Mouse (Mus musculus) urinary bladder, adult 2 months (tissue): ENCODE data around the gene Slc17a5. TPM values are rescaled to one million over a fixed set of nuclear protein-coding genes. Genes with fewer than 3 reads are reported as not detected.

ENCODE experiments used
- DNase-seq: peaks from one replicate; pipeline ENCODE4 v3.0.0; 2022; ENCODE audit warnings: low spot score
- polyA plus RNA-seq: library from polyadenylated mRNA; depleted of rRNA; stranded (reverse); fragments of >200 nt; gene quantifications from 2 replicates; pipeline ENCODE4 v1.2.3, GENCODE M21; 2012

Slc17a5 gene
- polyA plus RNA-seq, 1 experiment: 12.7 TPM

DNA sequence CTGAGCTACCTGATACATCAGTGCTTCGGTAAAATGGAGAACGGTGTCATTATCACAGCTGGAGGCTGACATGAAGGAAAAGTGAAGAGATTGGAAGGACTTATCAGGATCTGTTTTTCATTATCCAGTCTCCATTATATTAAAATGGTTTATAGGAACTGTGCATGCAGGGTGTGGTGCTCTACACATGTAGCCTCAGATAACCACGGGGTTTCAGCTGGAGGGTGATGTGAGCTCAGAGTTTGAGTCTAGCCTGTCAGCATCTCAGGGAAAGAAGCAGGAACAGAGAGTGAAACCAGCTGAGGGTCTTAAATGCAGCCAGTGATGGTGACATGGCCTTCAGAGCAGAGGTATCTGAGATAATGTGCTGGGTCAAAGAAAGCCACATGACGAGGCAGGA lies 28.4 kb downstream of the Slc17a5 start:
- no peak for DNase-seq

DNA sequence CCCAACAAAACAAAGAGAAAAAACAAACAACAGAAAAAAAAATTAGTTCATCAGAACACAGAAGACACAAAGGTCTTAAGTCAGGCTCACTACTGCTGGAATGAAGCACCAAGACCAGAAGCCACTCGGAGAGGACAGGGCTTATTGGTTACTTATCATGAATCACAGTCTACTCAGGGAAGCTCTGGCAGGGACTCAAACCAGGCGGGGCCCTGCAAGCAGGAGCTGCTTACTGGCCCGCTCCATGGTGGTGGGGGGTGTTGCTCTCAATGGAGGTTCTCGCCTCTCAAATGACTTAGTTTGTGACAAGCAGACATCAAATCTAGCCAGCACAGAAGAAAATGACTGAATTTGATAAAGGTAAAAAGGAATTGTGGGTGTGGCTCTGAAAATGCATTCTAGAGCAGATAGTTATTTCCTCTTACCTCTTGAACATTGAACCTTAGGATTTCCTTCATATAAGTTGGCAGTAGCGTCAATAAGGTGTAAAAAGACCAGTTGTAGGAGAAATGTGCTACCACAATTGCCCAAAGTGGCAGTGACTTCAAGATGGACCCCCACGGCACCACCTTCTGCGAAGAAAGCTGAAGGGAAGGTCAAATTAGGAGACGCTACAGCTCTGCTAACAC lies 29.1 kb downstream of the Slc17a5 start:
- no peak for DNase-seq

DNA sequence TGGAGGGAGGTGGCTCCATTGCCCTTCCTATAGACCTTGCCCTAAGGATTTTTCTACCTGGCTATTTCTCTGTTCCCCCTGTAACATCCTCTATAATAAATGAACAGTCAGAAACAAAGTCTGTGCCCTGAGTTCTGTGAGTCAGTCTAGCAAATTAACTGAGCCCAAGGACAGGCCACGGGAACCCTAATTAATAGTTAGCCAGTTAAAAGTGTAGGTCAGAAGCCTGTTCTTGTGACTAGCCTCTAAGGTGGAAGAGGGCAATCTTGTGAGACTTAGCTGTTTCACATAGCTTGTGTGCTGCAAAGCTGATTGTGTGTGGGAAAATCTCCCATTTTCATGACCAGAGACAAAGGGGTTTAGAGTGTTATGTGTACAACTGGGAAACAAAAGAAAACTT lies 30.8 kb downstream of the Slc17a5 start:
- DNase-seq: no peak

DNA sequence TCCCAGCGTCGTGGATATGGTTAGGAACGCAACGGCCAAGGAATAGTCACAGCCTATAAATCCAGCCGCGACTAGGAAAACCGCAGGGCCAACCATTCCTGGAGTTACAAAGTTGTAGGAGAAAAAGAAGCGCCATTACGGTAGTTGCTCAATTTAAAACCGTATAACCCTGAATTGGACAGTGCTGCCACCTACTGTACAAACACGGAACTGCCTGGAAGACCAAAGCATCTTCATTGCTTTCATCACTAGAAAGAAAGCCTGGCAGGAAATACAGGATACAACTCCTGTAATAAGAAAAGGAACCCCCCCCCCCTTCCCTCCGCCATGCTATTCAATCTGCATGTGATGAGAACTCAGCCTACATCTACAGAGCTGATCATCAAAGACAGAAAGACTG lies 34.9 kb downstream of the Slc17a5 start:
- peak; percentile 61 for DNase-seq

DNA sequence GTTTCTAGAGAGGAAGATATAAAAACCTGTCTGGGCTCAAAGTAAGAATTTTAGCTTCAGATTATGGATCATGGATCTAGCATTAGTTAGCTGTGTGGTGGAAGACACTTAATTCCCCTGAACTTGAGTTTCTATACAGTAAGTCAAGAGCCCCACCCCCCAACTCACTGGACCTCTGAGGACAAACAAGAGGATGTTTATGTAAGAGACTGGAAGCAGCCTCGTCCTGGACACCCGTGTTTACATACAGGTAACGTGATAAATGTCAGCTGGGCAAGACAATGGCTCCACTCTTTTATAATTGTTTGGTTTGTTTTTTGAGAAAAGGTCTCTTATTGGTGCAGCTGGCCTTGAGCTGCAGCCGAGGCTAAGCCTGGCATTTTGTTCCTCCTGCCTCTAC lies 36.1 kb downstream of the Slc17a5 start:
- DNase-seq: no peak

DNA sequence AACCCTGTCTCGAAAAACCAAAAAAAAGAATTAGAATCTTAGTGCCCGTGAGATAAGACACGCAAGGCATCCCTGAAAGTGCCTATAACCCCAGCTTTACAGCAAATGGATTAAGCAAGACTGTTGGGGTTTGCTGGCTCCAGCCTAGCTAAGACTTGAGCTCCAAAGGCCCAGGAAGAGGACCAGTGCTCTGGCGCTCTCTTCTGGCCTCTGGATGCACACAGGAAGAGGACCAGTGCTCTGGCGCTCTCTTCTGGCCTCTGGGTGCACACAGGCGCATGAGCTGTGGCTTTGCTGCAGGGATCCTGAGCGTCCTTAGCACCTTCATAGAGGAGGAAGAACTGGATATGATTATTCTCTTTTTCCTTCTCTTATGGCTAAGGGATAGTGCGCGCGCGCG lies 40.1 kb downstream of the Slc17a5 start:
- DNase-seq: no peak

DNA sequence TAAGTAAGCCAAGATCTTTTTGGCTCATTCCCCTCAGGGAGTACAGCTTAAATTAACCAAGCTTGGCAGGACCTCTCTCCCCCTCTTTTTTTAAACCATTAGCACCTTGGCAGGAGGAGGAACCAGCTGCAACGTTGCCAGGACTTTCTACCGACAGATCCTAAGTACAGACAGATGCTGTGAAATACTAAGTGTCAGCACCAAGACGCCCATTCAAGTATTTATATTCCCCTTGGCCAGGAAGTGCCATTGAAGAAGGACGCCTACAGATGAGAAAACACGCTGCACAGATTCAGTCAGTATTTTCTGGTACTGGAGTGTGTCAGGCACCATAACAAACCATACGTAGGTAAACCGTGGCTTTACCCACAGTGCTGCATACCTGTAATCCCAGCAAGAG lies 40.9 kb downstream of the Slc17a5 start:
- DNase-seq: no peak

DNA sequence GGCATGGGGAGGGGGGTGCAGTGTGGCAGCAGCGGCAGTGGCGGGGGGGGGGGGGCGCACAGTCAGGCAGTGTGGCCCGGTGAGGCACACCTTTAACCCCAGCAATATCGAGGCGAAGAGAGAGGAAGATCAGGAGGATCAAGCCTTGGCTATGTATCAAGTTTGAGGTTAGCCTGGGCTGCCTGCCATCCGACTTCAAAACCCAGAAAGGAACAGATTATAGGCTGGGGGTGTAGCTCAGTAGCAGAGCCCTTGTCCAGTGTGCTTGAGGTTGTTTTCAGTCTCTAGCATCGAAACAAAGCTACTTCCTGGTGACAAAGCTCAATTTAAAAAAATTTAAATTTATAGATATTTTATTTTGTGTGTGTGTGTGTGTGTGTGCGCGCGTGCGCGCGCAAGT lies 46.1 kb downstream of the Slc17a5 start:
- DNase-seq: no peak

DNA sequence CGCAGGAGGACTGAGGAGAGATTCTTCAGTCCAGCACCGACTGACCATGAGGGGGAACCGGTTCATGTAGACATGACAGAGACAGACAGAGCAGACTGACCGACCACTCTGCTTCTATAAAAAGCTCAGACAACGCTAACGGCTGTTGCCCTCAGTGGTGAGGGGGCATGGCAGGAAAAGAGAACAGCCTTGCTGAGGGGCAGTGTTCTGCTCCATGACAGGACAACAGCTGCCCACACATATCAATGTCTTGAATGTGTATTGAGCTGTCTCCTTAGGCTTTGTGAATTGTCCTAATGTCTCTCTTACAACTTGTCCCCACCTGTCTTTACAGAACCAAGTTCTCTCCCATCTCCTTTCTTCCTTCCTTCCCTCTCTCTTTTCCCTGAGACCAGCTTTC lies 49.4 kb downstream of the Slc17a5 start:
- DNase-seq: no peak

DNA sequence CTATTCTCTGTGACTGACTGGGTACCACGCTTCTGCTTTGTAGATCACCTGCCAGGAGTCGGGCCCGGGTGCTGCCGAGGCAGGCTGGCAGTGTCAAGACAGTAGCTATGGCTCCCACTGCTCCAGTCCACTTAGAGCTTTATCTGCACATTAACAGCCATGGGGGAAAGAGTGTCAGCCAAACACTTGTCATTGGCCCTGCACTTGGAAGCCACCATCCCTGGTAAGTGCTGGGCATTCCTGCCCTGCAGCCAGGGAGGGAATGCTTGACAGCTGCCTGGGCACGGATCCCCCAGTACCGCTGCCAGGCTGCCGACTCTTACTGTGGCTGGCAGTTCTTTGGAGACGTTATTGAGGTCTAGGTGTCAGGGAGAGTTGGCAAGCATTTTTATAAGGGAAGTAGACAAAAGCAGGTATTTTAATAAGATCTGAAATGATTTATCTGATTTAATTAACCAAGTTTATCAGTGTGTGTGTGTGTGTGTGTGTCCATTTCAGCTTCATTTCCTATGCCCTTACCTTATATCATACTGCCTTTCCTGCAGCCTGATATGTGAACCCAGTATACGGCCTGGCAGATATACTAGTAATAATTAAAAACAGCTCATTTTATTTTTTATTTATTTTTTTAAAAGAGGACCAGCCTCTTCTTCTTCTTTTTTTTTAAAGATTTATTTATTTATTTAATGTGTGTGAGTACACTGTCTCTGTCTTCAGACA lies 50.5 kb downstream of the Slc17a5 start:
- no peak for DNase-seq

DNA sequence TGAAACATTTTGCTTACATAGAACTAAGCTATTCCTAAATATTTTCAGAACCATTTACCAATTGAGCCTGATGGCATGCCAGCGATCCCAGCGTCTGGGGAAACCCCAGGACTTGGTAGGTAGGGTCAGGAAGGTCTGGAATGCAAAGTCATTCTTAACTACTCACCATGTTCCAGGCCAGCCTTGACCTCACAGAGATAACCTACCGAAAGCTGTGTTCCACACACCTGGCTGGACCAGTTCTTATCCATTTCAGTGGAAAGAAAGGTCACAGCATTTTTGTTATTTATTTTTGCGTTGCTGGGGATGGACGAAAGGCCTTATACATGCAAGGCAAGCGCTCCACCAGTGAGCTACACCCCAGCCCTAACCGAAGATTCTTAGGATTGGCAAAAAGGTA lies 53.2 kb downstream of the Slc17a5 start:
- DNase-seq: no peak

DNA sequence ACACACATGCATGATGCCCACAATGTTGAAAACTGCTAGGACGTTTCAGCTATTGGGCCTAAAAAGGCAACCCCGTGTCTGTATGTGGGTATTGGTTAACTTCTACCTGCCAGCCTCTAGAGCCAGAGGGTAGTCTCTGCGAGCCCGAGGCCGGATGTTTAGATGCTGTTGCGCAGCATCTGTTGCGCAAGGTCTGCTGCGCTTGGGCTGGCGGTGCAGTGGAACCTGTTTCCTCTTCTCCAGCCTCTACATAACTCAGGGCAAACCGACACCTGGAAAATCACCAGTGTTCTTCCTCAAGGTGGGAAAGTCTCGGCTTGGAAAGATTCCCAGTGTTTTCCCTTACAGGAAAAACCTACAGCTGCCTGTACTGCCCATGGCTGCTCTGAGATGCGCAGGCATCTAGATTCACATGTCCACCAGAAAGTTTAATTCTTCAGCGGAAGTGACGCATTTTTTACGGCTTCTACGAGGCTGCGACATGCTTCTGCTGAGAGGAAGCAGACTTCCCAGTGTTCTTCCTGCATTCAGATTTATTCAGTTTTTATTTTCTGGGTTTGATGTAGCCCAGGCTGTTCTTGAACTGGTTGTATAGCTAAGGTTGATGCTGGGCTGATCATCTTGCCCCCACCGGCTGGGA lies 54.4 kb downstream of the Slc17a5 start:
- DNase-seq: no peak

DNA sequence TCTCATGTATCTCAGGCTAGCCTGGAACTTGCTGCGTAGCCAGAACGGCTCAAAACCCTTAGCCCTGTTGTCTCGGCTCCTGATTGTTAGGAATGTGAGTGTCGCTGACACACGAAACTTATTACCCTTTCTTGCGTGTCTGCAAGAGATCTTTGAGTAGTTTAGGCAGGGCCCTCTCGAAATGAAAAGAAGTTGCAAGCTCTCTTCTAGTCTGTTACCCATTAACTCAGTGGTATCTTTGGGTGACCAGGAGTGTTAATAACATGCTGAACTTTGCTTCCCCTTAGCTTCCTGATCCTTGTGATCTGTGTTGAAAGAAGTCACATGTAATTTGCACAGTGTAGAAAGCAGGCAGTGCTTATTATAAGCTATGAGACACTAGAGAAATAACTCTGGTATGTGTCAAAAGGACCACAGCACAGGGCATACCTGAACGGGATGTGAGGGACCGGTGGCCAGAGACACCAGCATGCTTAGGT lies 55.5 kb downstream of the Slc17a5 start:
- no peak for DNase-seq

DNA sequence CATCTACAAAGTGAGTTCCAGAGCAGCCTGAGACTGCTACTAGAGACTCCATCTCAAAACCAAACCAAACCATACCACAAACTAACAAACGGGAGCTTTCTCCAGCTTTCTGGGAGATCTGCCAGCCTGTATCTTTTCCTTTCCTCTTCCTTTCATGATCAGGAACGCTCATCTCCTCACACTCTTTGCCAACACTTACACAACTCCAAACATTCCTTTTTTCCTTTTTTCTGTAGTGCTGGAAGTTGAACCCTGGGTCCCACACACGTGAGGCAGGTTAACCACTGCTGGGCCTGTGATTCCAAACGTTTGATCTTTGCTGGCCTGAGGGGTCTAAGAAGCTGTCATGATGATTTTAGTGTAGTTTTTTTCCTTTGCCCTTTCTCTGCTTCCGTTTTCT lies 56.0 kb downstream of the Slc17a5 start:
- no peak for DNase-seq

DNA sequence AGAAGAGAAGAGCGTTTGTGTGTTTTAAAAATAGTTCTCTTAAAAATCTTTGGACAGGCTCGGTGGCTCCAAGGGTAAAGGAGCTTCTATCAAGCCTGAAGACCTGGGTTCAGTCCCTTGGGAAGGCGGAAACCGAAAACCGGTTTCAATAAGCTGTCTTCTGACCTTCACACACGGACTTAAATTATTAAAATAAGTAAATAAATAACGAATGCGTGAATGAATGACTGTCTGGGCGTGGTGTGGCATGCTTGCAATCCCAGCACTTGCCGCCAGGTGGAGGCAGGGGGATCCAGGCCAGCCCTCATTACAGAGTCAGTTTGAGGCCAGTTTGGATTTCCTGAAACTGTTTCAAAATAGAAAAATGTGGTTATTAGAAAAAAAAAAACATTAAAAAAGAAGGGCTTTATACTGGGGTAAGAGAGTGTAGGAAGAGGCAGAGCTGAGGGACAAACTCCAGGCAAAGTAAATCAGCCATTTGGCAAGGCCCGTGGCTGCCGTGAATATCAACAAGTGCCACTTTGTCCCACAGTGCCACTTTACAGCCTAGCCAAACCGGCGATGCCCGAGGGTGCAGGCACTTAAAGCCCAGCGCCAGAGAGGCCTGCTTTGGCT lies 60.0 kb downstream of the Slc17a5 start:
- DNase-seq: peak; percentile 77

DNA sequence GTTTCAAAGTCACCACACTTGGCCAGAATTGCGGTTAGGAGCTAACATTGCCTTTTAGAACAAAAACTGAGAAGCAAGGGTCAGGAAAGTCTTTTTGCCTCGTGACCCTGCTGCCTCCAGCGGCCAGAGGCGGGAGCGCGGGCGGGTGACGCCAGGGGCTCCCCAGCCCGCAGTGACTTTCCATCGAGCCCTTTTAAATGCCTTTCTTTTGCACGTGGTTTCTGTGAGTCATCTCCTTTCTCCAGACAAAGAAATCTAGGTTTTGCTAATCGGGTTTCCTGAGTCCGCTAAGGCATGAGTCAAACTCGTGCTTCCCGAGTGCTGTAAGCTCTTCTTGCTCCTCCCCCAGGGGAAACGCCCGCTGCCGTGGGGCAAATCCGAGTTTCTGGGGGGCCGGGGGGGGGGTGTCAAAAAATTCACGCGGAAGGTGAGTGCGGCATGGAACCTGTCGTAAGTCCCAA lies 60.5 kb downstream of the Slc17a5 start:
- peak; percentile 64 for DNase-seq

DNA sequence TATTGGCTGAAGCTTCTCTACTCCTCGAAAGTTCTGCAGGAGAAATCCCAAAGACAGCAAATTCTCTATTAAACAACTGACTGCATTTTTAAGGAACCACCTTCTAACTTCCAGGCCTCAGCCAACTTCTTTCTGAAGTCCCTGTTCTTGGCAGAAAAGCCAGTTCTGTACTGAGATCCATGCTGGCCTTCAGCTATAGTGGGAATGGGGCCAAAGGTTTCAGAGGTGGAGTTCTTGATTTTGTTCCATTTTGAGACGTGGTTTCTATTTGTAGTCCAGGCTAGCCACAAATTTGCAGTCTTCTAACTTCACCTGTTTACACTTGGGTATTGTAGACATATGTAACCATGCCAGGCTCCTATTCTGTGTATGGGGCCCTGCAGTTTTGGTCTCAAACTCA lies 61.6 kb downstream of the Slc17a5 start:
- DNase-seq: no peak

DNA sequence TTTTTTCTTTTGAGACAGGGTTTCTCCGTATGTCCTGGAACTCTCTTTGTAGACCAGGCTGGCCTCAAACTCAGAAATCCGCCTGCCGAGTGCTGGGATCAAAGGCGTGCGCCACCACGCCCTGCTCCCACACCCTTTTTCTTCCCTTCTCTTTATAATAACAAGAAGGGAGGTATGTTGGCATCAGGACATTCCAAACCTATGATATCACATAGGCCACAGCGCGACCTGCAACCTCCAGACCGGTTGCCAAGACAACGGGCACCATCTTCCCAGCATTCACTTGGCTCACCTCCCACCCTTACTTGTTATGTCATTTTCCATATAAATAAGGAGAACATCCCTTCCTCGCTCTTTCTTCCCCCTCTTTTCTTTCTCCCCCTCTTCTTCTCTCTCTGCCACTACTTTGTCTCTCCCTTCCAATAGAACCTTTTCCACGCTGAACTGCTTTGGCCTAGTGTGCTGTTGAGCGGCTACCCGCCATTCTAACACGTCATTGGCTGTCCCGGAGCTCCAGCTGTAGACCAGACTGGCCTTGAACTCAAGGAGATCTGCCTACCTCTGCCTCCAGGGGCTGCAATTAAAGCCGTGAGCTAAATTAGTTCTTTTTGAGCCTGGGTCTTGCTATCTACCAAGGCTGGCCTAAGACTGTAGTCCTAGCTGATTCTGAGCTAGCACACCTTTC lies 62.2 kb downstream of the Slc17a5 start:
- DNase-seq: no peak

DNA sequence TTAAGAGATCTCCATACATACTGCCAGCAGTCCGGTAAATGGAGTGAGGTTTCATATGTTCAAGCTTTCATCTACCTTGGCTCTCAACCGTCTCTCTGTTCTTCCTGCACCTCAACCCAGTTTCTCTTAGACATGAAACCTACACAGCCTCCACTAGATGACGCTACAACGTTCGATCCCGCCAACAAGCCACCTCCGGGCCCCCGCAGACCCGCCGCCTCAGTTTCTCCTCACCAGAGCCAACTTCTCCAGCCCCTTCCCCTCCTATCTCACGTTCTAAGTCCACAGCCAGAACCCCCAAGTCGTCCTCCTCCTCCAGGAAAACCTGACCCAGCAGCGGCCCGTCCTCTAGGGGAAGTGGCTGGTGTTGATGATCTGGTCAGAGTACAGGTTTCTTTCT lies 66.2 kb downstream of the Slc17a5 start:
- no peak for DNase-seq

DNA sequence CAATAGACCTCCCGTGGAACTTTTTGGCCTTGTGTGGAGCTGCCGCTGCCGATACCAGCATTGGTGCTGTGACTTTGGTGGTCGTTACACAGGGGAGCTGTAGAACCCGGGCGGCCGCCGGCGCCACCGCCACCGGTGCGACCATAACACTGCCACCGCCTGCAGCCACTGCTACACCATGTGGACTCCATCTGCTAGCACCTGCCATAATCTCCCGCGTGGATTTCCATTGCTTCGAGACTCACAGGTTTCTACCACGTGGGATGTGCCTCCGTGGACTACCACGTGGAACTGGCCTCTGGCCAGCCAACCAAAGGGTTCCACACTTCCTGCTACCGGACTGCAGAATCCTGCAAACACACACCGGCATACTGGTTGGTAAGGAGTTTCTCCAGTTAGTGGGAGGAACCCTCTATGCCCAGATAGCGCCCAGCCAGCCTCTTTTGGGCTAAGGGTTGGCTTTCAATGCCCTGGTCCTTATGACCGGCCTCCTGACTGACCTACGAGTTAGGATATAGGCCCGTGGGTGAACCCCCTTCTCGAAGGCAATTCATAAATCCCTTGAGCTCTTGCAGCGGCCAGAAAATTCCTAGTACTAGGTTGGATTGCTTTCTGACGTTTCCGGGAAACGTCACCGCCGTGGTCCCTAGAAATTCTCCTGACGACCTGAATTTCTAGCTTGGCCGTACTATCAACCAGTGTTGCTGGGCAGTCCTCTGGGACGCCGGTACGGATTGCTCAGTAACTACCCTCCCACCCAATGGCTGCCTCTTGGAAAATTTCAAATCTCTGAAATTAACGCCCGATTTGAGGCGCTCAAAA lies 66.8 kb downstream of the Slc17a5 start:
- DNase-seq: no peak

DNA sequence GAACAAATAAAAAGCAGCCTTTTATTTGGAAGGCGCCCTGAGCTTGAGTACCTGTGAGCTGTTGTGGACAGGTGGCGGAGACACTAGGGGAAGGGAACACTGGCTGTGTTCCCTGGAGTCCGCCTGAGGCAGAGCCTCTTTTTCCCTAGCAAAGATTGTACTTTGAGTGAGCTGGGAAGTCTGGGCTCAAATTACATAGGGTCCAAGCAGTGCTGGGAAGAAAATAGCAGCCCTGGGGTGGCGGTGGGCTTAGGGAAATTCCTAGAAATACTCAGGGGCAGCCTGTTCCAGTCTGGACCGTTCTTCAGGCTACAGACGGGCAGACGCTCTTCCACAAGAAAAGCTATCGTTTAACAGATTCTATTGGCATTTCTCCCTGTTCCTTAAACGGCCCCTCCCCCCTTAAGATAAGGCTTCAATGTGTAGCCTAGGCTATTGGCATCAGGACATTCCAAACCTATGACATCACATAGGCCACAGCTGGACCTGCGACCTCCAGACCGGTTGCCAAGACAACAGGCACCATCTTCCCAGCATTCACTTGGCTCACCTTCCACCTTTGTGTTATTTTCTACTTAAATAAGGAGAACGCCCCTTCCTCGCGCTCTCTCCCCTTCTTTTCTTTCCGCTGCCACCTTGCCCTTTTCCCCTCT lies 67.6 kb downstream of the Slc17a5 start:
- no peak for DNase-seq
